Mouse (Mus musculus): ENCODE measurements around the gene Grm7. TPM values are rescaled to one million over a fixed set of nuclear protein-coding genes. Genes with fewer than 3 reads are reported as not detected.

The Grm7 gene
- polyA plus RNA-seq, 1 experiment from 2014 or later = 11.4 TPM

GRCm38 (mm10) chr6:111256939-111257338 lies 611.6 kb downstream of the Grm7 start:
- Histone ChIP-seq H3K36me3 (no peaks in the 10 kb centered on the region), H3K9ac (replicated peaks) (no peak overlapping the region), H3K9me3 (no peaks in the 10 kb centered on the region), H3K4me3 (no peak overlapping the region), H3K27me3 (no peaks in the 10 kb centered on the region), H3K4me2 (replicated peaks) (no peak overlapping the region), H3K27ac (replicated peaks) (no peak overlapping the region), H3K4me1 (no peaks in the 10 kb centered on the region)
- 76% methylated on average over 3 of the region's 3 CpGs for WGBS
- peak; percentile 62; the same call in 1 of the 2 replicates for ATAC-seq (replicated peaks)

- no peak overlapping the region for H3K4me3 ChIP-seq
- H3K4me1 ChIP-seq = no peaks in the 10 kb centered on the region
- no peak for ATAC-seq (replicated peaks)
These were observed 612.9 kb downstream of the Grm7 start for GRCm38 (mm10) chr6:111258256-111258655.

GRCm38 (mm10) chr6:111261181-111261580 lies 615.8 kb downstream of the Grm7 start:
- Histone ChIP-seq H3K4me2 (replicated peaks) (no peak overlapping the region), H3K27me3 (no peaks in the 10 kb centered on the region), H3K9me3 (no peaks in the 10 kb centered on the region), H3K9ac (replicated peaks) (no peak overlapping the region), H3K4me1 (no peaks in the 10 kb centered on the region), H3K36me3 (no peaks in the 10 kb centered on the region), H3K27ac (replicated peaks) (no peak overlapping the region), H3K4me3 (no peak overlapping the region)
- no peak for ATAC-seq (replicated peaks)
- WGBS = 79% methylated on average over 1 of the region's 1 CpGs

More at GRCm38 (mm10) chr6:111258256-111258655, 612.9 kb downstream of the Grm7 start:
- Histone ChIP-seq H3K36me3 (no peaks in the 10 kb centered on the region), H3K9me3 (no peaks in the 10 kb centered on the region), H3K27ac (replicated peaks) (no peak overlapping the region), H3K4me2 (replicated peaks) (no peak overlapping the region), H3K9ac (replicated peaks) (no peak overlapping the region), H3K27me3 (no peaks in the 10 kb centered on the region)
- WGBS = 48% methylated on average over 3 of the region's 3 CpGs

- Histone ChIP-seq H3K27ac (replicated peaks) (no peak overlapping the region), H3K27me3 (no peaks in the 10 kb centered on the region), H3K4me2 (replicated peaks) (no peak overlapping the region), H3K9ac (replicated peaks) (no peak overlapping the region), H3K4me1 (no peaks in the 10 kb centered on the region), H3K9me3 (no peaks in the 10 kb centered on the region), H3K36me3 (no peaks in the 10 kb centered on the region), H3K4me3 (no peak overlapping the region)
- WGBS = 53% methylated on average over 4 of the region's 4 CpGs
- ATAC-seq (replicated peaks) = no peak
These were observed 631.3 kb downstream of the Grm7 start for GRCm38 (mm10) chr6:111276657-111277056.

GRCm38 (mm10) chr6:111278516-111278915 lies 633.1 kb downstream of the Grm7 start:
- Histone ChIP-seq H3K4me1 (no peaks in the 10 kb centered on the region), H3K36me3 (no peaks in the 10 kb centered on the region), H3K4me2 (replicated peaks) (no peak overlapping the region), H3K4me3 (no peak overlapping the region), H3K27ac (replicated peaks) (no peak overlapping the region), H3K9ac (replicated peaks) (no peak overlapping the region), H3K27me3 (no peaks in the 10 kb centered on the region), H3K9me3 (no peaks in the 10 kb centered on the region)
- no peak for ATAC-seq (replicated peaks)

GRCm38 (mm10) chr6:111293505-111294001 lies 648.2 kb downstream of the Grm7 start:
- no peaks in the 10 kb centered on the region for H3K9me3 ChIP-seq
- H3K4me1 ChIP-seq = peaks cover 6% of the 10 kb centered on the region
- H3K27ac ChIP-seq (replicated peaks) = no peak overlapping the region
- no peak overlapping the region for H3K9ac ChIP-seq (replicated peaks)
- peak; percentile 84 for ATAC-seq (replicated peaks)
- H3K4me2 ChIP-seq (replicated peaks) = no peak overlapping the region
- 8% methylated on average over 5 of the region's 5 CpGs for WGBS
- H3K36me3 ChIP-seq = no peaks in the 10 kb centered on the region
- no peak overlapping the region for H3K4me3 ChIP-seq
- no peaks in the 10 kb centered on the region for H3K27me3 ChIP-seq

- no peak overlapping the region for H3K9ac ChIP-seq (replicated peaks)
- no peak overlapping the region for H3K4me3 ChIP-seq
- H3K27ac ChIP-seq (replicated peaks) = no peak overlapping the region
- no peaks in the 10 kb centered on the region for H3K9me3 ChIP-seq
- 14% methylated on average over 3 of the region's 3 CpGs for WGBS
- no peaks in the 10 kb centered on the region for H3K36me3 ChIP-seq
- no peaks in the 10 kb centered on the region for H3K27me3 ChIP-seq
- H3K4me2 ChIP-seq (replicated peaks) = no peak overlapping the region
- ATAC-seq (replicated peaks) = peak; percentile 41; the same call in 1 of the 2 replicates
- 0 out of 2 replicates have a peak, but pooled peaks cover 6% of the 10 kb centered on the region for H3K4me1 ChIP-seq
These were observed 658.7 kb downstream of the Grm7 start for GRCm38 (mm10) chr6:111303912-111304555.

GRCm38 (mm10) chr6:111361681-111362080 lies 716.3 kb downstream of the Grm7 start:
- Histone ChIP-seq H3K36me3 (no peaks in the 10 kb centered on the region), H3K9ac (replicated peaks) (no peak overlapping the region), H3K9me3 (no peaks in the 10 kb centered on the region), H3K4me3 (no peak overlapping the region), H3K27ac (replicated peaks) (no peak overlapping the region), H3K4me2 (replicated peaks) (no peak overlapping the region), H3K27me3 (no peaks in the 10 kb centered on the region), H3K4me1 (peaks cover 8% of the 10 kb centered on the region; the same call in 1 of the 2 replicates)
- WGBS = 18% methylated on average over 1 of the region's 1 CpGs
- ATAC-seq (replicated peaks) = 0 out of 2 replicates have a peak, but pooled peaks have one; percentile 38

GRCm38 (mm10) chr6:111368111-111368510 lies 722.7 kb downstream of the Grm7 start:
- Histone ChIP-seq H3K4me2 (replicated peaks) (no peak overlapping the region), H3K27ac (replicated peaks) (no peak overlapping the region), H3K4me1 (peaks cover 18% of the 10 kb centered on the region), H3K9ac (replicated peaks) (no peak overlapping the region), H3K4me3 (no peak overlapping the region), H3K36me3 (no peaks in the 10 kb centered on the region), H3K9me3 (no peaks in the 10 kb centered on the region), H3K27me3 (no peaks in the 10 kb centered on the region)
- no peak for ATAC-seq (replicated peaks)
- WGBS = 92% methylated on average over 3 of the region's 3 CpGs

- no peaks in the 10 kb centered on the region for H3K27me3 ChIP-seq
- no peak for ATAC-seq (replicated peaks)
- H3K27ac ChIP-seq (replicated peaks) = no peak overlapping the region
- H3K4me1 ChIP-seq = peaks cover 19% of the 10 kb centered on the region
- H3K36me3 ChIP-seq = no peaks in the 10 kb centered on the region
- H3K4me2 ChIP-seq (replicated peaks) = no peak overlapping the region
- H3K4me3 ChIP-seq = no peak overlapping the region
- 54% methylated on average over 3 of the region's 3 CpGs for WGBS
- H3K9ac ChIP-seq (replicated peaks) = no peak overlapping the region
- H3K9me3 ChIP-seq = no peaks in the 10 kb centered on the region
These were observed 723.2 kb downstream of the Grm7 start for GRCm38 (mm10) chr6:111368551-111368950.

- no peak overlapping the region for H3K4me2 ChIP-seq (replicated peaks)
- H3K9ac ChIP-seq (replicated peaks) = no peak overlapping the region
- H3K36me3 ChIP-seq = no peaks in the 10 kb centered on the region
- no peak overlapping the region for H3K4me3 ChIP-seq
- no peak overlapping the region for H3K27ac ChIP-seq (replicated peaks)
- peaks cover 19% of the 10 kb centered on the region for H3K4me1 ChIP-seq
- 0 out of 2 replicates have a peak, but pooled peaks have one; percentile 9 for ATAC-seq (replicated peaks)
- H3K9me3 ChIP-seq = no peaks in the 10 kb centered on the region
- H3K27me3 ChIP-seq = no peaks in the 10 kb centered on the region
- 32% methylated on average over 2 of the region's 2 CpGs for WGBS
These were observed 723.6 kb downstream of the Grm7 start for GRCm38 (mm10) chr6:111369013-111369412.

- H3K4me2 ChIP-seq (replicated peaks) = no peak overlapping the region
- H3K27ac ChIP-seq (replicated peaks) = no peak overlapping the region
- H3K9me3 ChIP-seq = no peaks in the 10 kb centered on the region
- no peak overlapping the region for H3K9ac ChIP-seq (replicated peaks)
- no peak overlapping the region for H3K4me3 ChIP-seq
- H3K27me3 ChIP-seq = no peaks in the 10 kb centered on the region
- H3K4me1 ChIP-seq = peaks cover 19% of the 10 kb centered on the region
- H3K36me3 ChIP-seq = no peaks in the 10 kb centered on the region
- WGBS = 20% methylated on average over 4 of the region's 4 CpGs
- ATAC-seq (replicated peaks) = no peak
These were observed 726.4 kb downstream of the Grm7 start for GRCm38 (mm10) chr6:111371581-111372349.

All from forebrain, embryonic 15.5 days (tissue).